11 mouse cellular contexts compared by ENCODE assay signal in the genomic region with DNA sequence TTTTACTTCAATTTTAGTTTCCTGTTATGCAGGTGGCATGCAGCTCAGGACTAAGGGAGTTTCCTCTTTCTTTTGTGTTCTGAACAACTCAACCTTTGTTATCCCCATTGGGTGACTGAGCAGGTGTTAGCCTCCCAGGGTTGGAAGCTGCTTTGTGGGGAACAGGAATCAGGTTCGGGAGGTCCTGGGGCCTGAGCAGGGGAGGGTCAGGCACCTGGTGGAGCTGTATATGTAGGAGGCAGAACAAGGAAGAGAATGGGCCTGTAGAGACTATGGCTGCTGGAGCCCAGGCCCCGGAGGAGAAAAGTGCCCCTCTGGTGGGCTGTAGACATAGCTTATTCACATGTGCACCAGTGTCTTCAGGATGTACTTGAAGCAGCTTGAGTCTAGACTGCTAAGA. TPM values are rescaled to one million over a fixed set of nuclear protein-coding genes. Genes with fewer than 3 reads are reported as not detected.
A peak's percentile ranks its signal among the peaks of the same experiment; 100 is the strongest.
DNase-seq lines count a peak whose midpoint lies in the region; ATAC-seq and TF ChIP-seq lines count a peak whose summit lies in the region.
"Had no signal": no experiment of that assay in that cellular context is flagged by ENCODE, and none has a peak within 500 bp of the region (broad histone marks: within the 10 kb centered on the region; RNA-seq: fewer than 3 reads in every experiment).

No protein-coding gene starts in this region.

- H3K27ac ChIP-seq in heart, embryonic 10.5 days, result peak overlapping the region; percentile 59; the same call in 1 of the 2 replicates
- H3K27ac ChIP-seq in heart, embryonic 11.5 days (ENCODE audit: low read depth, low read length), result no peak overlapping the region
- H3K27ac ChIP-seq in cortical plate, adult 2 months (ENCODE audit: insufficient read depth, low read length), result peak overlapping the region; percentile 57; the same call in 1 of the 2 replicates
- H3K27ac ChIP-seq in liver, embryonic 16.5 days (ENCODE audit: low read length), result peak overlapping the region; percentile 76

- H3K4me3 ChIP-seq in heart, embryonic 10.5 days, result no peak overlapping the region
- H3K4me3 ChIP-seq in heart, embryonic 11.5 days (ENCODE audit: low read depth, low read length), result no peak overlapping the region
- H3K4me3 ChIP-seq in cortical plate, adult 2 months (ENCODE audit: insufficient read depth, low read length), result no peak overlapping the region
- H3K4me3 ChIP-seq in liver, embryonic 16.5 days (ENCODE audit: low read depth, low read length), result no peak overlapping the region

- no peak overlapping the region for H3K4me2 ChIP-seq in heart, embryonic 11.5 days
- H3K4me2 ChIP-seq in liver, embryonic 16.5 days (ENCODE audit: low read depth, low read length), result peak overlapping the region; percentile 49
- H3K4me2 ChIP-seq: lung, embryonic 14.5 days had no signal

- H3K4me1 ChIP-seq in heart, embryonic 10.5 days, result peaks cover 24% of the 10 kb centered on the region
- H3K4me1 ChIP-seq in heart, embryonic 11.5 days (ENCODE audit: control insufficient read depth, insufficient read depth, low read length), result peaks cover 17% of the 10 kb centered on the region
- peaks cover 13% of the 10 kb centered on the region for H3K4me1 ChIP-seq in cortical plate, adult 2 months (ENCODE audit: control insufficient read depth, insufficient read depth, low read length)
- peaks cover 24% of the 10 kb centered on the region for H3K4me1 ChIP-seq in liver, embryonic 16.5 days (ENCODE audit: control insufficient read depth, low read depth, low read length)

- no peak for TF ChIP-seq CTCF in cortical plate, adult 2 months (IDR thresholded peaks at IDR 0.05; ENCODE audit: extremely low read depth, insufficient read depth, low read length)

- no peak for TF ChIP-seq POLR2A in cortical plate, adult 2 months (IDR thresholded peaks at IDR 0.05; ENCODE audit: extremely low read depth, insufficient read depth, low read length)

- 71% methylated on average over 2 of the region's 2 CpGs for WGBS in heart, embryonic 10.5 days
- 61% methylated on average over 2 of the region's 2 CpGs for WGBS in heart, embryonic 11.5 days (ENCODE audit: insufficient replicate concordance)
- 44% methylated on average over 2 of the region's 2 CpGs for WGBS in liver, embryonic 16.5 days (ENCODE audit: insufficient replicate concordance)

- peaks cover 3% of the 10 kb centered on the region; the same call in 1 of the 2 replicates for H3K27me3 ChIP-seq in heart, embryonic 10.5 days (ENCODE audit: insufficient read depth, poor library complexity, severe bottlenecking)
- H3K27me3 ChIP-seq in heart, embryonic 11.5 days (ENCODE audit: control insufficient read depth, insufficient read depth, low read length), result no peaks in the 10 kb centered on the region
- H3K27me3 ChIP-seq in liver, embryonic 16.5 days (ENCODE audit: control insufficient read depth, insufficient read depth, low read depth, low read length), result no peaks in the 10 kb centered on the region

- no peaks in the 10 kb centered on the region for H3K36me3 ChIP-seq in heart, embryonic 10.5 days
- H3K36me3 ChIP-seq in heart, embryonic 11.5 days (ENCODE audit: control insufficient read depth, insufficient read depth, low read length), result no peaks in the 10 kb centered on the region
- no peaks in the 10 kb centered on the region for H3K36me3 ChIP-seq in liver, embryonic 16.5 days (ENCODE audit: control insufficient read depth, insufficient read depth)

- H3K9me3 ChIP-seq in heart, embryonic 10.5 days, result no peaks in the 10 kb centered on the region
- H3K9me3 ChIP-seq in heart, embryonic 11.5 days (replicated peaks; ENCODE audit: control insufficient read depth, low read length), result no peaks in the 10 kb centered on the region
- H3K9me3 ChIP-seq in liver, embryonic 16.5 days (replicated peaks; ENCODE audit: control insufficient read depth, low read length), result no peaks in the 10 kb centered on the region

- ATAC-seq in heart, embryonic 11.5 days (replicated peaks; ENCODE audit: insufficient number of reproducible peaks, low FRiP score, low TSS enrichment), result no peak
- no peak for ATAC-seq in liver, embryonic 16.5 days (ENCODE audit: low read depth)

- H3K9ac ChIP-seq in heart, embryonic 11.5 days (ENCODE audit: low read depth, low read length), result no peak overlapping the region
- H3K9ac ChIP-seq in liver, embryonic 16.5 days (ENCODE audit: low read depth, low read length), result 0 out of 2 replicates have a peak overlapping the region, but pooled peaks have one; percentile 15
- H3K9ac ChIP-seq: lung, embryonic 14.5 days had no signal

- DNase-seq in heart, embryonic 10.5 days (ENCODE audit: low spot score), result no peak
- peak; percentile 49 for DNase-seq in A20 (ENCODE audit: low read depth, low spot score)
- DNase-seq in frontal cortex, postnatal 25 days (ENCODE audit: low spot score in 2 of 2), result no peak
- DNase-seq in cerebellum, postnatal 10 days, result no peak
- no peak for DNase-seq in embryo, embryonic 11 days
- DNase-seq: kidney, postnatal 14 days; lung, embryonic 14.5 days; right cerebral cortex, postnatal 4 days had no signal

RNA-seq across cellular contexts. Expression of a gene that starts 24.2 kb away (rescaled TPM):
- 4.9 and 6.0 TPM in 2 replicates for polyA plus RNA-seq in heart, embryonic 10.5 days (2016; fragmentation: Nextera tagmentation; extraction: Ambion mirVana)
- 4.6 and 6.4 TPM in 2 replicates for polyA plus RNA-seq in heart, embryonic 11.5 days (2014; fragmentation: Nextera tagmentation; extraction: Ambion mirVana)
- polyA plus RNA-seq in cortical plate, adult 2 months (2012; rRNA removed), result 27.8 and 29.8 TPM in 2 replicates
- 10.4 and 10.8 TPM in 2 replicates for polyA plus RNA-seq in liver, embryonic 16.5 days (2015; fragmentation: Nextera tagmentation; extraction: Ambion mirVana)
